Mouse (Mus musculus): Measurements from ENCODE around the gene Ppp1cc. TPM values are rescaled to one million over a fixed set of nuclear protein-coding genes. Genes with fewer than 3 reads are reported as not detected.
"Not testable (repeated sequence)": the region's sequence is repeated elsewhere in the genome, so short reads cannot be mapped to it uniquely, and the experiment has no call there.

Gene Ppp1cc
- polyA plus RNA-seq, 1 experiment = 81.1 TPM

- TF ChIP-seq CTCF (IDR thresholded peaks at IDR 0.05; ENCODE audit: insufficient read depth, low read length) (0 out of 2 replicates have a peak, but pooled peaks have one; percentile 2), POLR2A (IDR thresholded peaks at IDR 0.05; ENCODE audit: borderline replicate concordance, extremely low read depth, low read depth, low read length) (peak; percentile 49; the same call in 1 of the 2 replicates)
- Histone ChIP-seq H3K4me3 (replicated peaks; ENCODE audit: extremely low read depth, low read depth, low read length) (peak overlapping the region; percentile 45), H3K4me1 (ENCODE audit: control insufficient read depth, insufficient read depth, low read length) (peaks cover 7% of the 10 kb centered on the region)
- WGBS = 8% methylated on average over 14 of the region's 15 CpGs
- peak; percentile 63 for DNase-seq
These were observed 12.6 kb upstream of the Ppp1cc start for GRCm38 (mm10) chr5:122145381-122146055.

GRCm38 (mm10) chr5:122146056-122146580 is 12.0 kb upstream of the Ppp1cc start:
- peaks cover 7% of the 10 kb centered on the region for H3K4me1 ChIP-seq (ENCODE audit: control insufficient read depth, insufficient read depth, low read length)

DNA sequence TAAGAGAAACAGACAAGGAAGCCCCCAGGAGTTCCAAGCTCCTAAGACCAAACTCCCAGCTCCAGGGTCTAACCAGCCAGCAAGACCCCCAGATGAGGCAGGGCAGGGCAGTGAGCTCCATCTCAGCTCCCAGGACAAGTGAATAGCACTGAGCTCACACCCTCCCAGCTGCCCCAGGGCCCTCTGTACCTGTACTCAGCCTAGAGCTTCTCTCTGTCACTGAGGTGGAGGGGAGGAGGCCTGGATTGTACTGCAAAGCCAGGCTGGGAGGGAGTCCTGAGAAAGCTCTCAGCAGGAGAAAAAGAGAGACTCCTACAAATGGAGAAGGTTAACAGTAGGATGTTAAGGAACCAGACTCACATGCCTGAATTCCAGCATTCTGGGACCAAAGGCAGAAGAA is 11.5 kb upstream of the Ppp1cc start:
- H3K4me3 ChIP-seq (replicated peaks; ENCODE audit: extremely low read depth, low read depth, low read length) = no peak overlapping the region
- no peak for DNase-seq
- TF ChIP-seq CTCF (IDR thresholded peaks at IDR 0.05; ENCODE audit: insufficient read depth, low read length) = no peak
- no peak for TF ChIP-seq POLR2A (IDR thresholded peaks at IDR 0.05; ENCODE audit: borderline replicate concordance, extremely low read depth, low read depth, low read length)
- peaks cover 7% of the 10 kb centered on the region for H3K4me1 ChIP-seq (ENCODE audit: control insufficient read depth, insufficient read depth, low read length)

More at GRCm38 (mm10) chr5:122146056-122146580, 12.0 kb upstream of the Ppp1cc start:
- TF ChIP-seq CTCF (IDR thresholded peaks at IDR 0.05; ENCODE audit: insufficient read depth, low read length) (no peak), POLR2A (IDR thresholded peaks at IDR 0.05; ENCODE audit: borderline replicate concordance, extremely low read depth, low read depth, low read length) (no peak)
- DNase-seq = peak; percentile 48
- 10% methylated on average over 10 of the region's 10 CpGs for WGBS
- H3K4me3 ChIP-seq (replicated peaks; ENCODE audit: extremely low read depth, low read depth, low read length) = no peak overlapping the region

DNA sequence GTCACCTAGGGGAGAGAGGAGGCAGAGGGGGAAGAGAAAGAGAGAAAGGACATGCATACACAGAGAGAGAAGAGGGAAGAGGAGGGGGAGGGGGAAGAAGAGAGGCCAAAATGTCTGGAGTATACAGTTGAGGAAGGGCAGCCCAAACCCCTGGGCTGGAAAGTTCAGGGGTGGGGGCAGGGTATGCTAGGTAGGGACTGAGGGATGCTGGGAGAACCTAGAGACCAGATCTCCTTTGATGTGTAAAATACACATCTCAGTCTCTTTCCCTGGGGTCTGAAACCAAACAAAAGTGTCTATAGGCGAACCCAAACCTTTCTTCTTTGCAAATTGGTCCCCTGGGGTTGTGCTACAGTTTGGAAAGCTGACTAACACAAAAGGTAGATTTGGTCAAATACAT is 10.0 kb upstream of the Ppp1cc start:
- 90% methylated on average over 1 of the region's 1 CpGs for WGBS
- TF ChIP-seq POLR2A (IDR thresholded peaks at IDR 0.05; ENCODE audit: borderline replicate concordance, extremely low read depth, low read depth, low read length) (no peak), CTCF (IDR thresholded peaks at IDR 0.05; ENCODE audit: insufficient read depth, low read length) (no peak)
- DNase-seq = no peak
- no peak overlapping the region for H3K4me3 ChIP-seq (replicated peaks; ENCODE audit: extremely low read depth, low read depth, low read length)
- H3K4me1 ChIP-seq (ENCODE audit: control insufficient read depth, insufficient read depth, low read length) = peaks cover 7% of the 10 kb centered on the region

- 69% methylated on average over 4 of the region's 4 CpGs for WGBS
- peaks cover 7% of the 10 kb centered on the region for H3K4me1 ChIP-seq (ENCODE audit: control insufficient read depth, insufficient read depth, low read length)
- TF ChIP-seq POLR2A (IDR thresholded peaks at IDR 0.05; ENCODE audit: borderline replicate concordance, extremely low read depth, low read depth, low read length) = no peak
- no peak for TF ChIP-seq CTCF (IDR thresholded peaks at IDR 0.05; ENCODE audit: insufficient read depth, low read length)
- no peak for DNase-seq
- H3K4me3 ChIP-seq (replicated peaks; ENCODE audit: extremely low read depth, low read depth, low read length) = no peak overlapping the region
These were observed 8.8 kb upstream of the Ppp1cc start for GRCm38 (mm10) chr5:122149259-122149658.

DNA sequence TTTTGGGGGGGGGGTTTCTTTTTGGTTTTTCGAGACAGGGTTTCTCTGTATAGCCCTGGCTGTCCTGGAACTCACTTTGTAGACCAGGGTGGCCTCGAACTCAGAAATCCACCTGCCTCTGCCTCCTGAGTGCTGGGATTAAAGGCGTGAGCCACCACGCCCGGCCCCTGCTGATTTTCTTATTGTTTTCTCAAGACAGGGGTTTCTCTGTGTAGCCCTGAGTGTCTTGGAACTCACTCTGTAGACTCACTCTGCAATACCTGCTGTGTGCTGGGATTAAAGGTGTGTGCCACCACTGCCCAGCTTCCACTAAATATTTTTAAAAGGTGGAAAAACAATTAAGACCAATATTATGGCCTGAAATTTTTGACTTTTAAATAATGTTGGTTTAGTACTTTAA is 5.6 kb upstream of the Ppp1cc start:
- WGBS = 90% methylated on average over 5 of the region's 5 CpGs
- DNase-seq; H3K4me3 ChIP-seq (replicated peaks; ENCODE audit: extremely low read depth, low read depth, low read length); H3K4me1 ChIP-seq (ENCODE audit: control insufficient read depth, insufficient read depth, low read length): not testable (repeated sequence)

DNA sequence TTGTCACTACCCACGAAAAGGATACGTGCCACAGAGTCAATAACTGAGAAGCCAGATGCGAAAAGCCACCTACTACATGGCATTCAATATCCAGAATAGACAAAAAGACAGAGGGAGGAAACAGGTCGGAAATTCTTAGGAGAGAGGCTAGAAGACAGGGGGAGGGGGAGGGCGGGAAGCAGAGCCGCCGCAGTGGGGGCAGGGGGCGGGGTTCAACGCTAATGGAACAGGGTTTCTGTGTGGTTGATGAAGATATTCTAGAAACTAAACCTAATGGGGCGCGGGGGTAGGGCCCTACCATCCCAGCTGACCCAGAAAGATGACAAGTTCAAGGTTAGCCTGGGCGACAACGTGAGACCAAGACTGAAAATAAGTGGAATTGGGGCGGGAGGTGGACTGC is 4.1 kb upstream of the Ppp1cc start:
- no peak for TF ChIP-seq POLR2A (IDR thresholded peaks at IDR 0.05; ENCODE audit: borderline replicate concordance, extremely low read depth, low read depth, low read length)
- TF ChIP-seq CTCF (IDR thresholded peaks at IDR 0.05; ENCODE audit: insufficient read depth, low read length) = no peak
- no peak overlapping the region for H3K4me3 ChIP-seq (replicated peaks; ENCODE audit: extremely low read depth, low read depth, low read length)
- no peak for DNase-seq
- no peaks in the 10 kb centered on the region for H3K4me1 ChIP-seq (ENCODE audit: control insufficient read depth, insufficient read depth, low read length)
- 33% methylated on average over 11 of the region's 14 CpGs for WGBS

DNA sequence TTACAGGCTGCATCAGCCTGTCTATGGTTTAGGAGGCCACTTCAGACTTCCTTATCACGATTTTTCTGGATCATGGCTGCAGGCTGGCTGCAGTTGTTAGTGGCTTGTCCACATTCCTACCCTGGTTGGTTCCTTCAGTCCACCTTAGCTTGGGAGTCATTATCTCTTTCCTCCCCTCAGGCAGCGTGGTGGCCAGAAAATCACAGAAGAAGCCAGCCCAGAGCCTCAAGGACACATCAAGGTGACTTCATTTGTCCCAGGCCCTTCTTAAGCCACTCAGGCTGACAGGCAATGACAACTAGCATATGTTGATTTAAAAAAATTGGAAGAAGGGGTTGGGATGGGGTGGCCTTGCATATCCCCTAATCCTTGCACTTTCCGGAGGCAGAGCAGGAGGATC is 3.3 kb upstream of the Ppp1cc start:
- WGBS = 69% methylated on average over 3 of the region's 3 CpGs
- no peak for DNase-seq

GRCm38 (mm10) chr5:122155613-122156012 is 2.5 kb upstream of the Ppp1cc start:
- peaks cover 10% of the 10 kb centered on the region; the same call in 1 of the 2 replicates for H3K4me1 ChIP-seq (ENCODE audit: control insufficient read depth, insufficient read depth, low read length)
- H3K4me3 ChIP-seq (replicated peaks; ENCODE audit: extremely low read depth, low read depth, low read length) = no peak overlapping the region
- TF ChIP-seq CTCF (IDR thresholded peaks at IDR 0.05; ENCODE audit: insufficient read depth, low read length) = no peak
- DNase-seq = no peak

More for the DNA sequence above, 3.3 kb upstream of the Ppp1cc start:
- Histone ChIP-seq H3K4me1 (ENCODE audit: control insufficient read depth, insufficient read depth, low read length) (0 out of 2 replicates have a peak, but pooled peaks cover 4% of the 10 kb centered on the region), H3K4me3 (replicated peaks; ENCODE audit: extremely low read depth, low read depth, low read length) (no peak overlapping the region)
- TF ChIP-seq POLR2A (IDR thresholded peaks at IDR 0.05; ENCODE audit: borderline replicate concordance, extremely low read depth, low read depth, low read length) = no peak
- no peak for TF ChIP-seq CTCF (IDR thresholded peaks at IDR 0.05; ENCODE audit: insufficient read depth, low read length)

DNA sequence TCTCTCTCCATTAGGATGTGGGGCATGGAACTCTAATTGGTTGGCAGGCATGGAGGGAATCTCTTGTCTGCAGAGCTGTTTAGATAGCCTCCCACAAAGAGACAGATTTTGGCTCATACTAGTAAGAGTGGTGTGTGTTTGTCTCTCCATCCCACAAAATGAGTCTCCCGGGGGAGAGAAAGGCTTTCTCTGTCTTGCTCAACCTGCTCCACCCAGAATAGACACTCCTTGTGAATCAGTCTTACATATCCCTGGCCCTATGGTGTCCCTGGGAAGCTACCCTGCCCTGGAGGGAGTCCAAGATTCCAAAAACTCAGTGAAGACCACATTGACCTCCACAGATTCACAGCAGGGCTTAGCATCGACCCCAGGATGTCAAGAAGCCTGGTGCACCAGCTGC is 1.6 kb upstream of the Ppp1cc start:
- WGBS = 55% methylated on average over 2 of the region's 2 CpGs
- no peak for TF ChIP-seq POLR2A (IDR thresholded peaks at IDR 0.05; ENCODE audit: borderline replicate concordance, extremely low read depth, low read depth, low read length)
- TF ChIP-seq CTCF (IDR thresholded peaks at IDR 0.05; ENCODE audit: insufficient read depth, low read length) = no peak
- Histone ChIP-seq H3K4me1 (ENCODE audit: control insufficient read depth, insufficient read depth, low read length) (peaks cover 14% of the 10 kb centered on the region), H3K4me3 (replicated peaks; ENCODE audit: extremely low read depth, low read depth, low read length) (no peak overlapping the region)
- no peak for DNase-seq

Measured in lung, adult 2 months (tissue).